Mouse (Mus musculus) heart, postnatal 0 days (tissue): ENCODE measurements around the gene Kctd13. TPM values are rescaled to one million over a fixed set of nuclear protein-coding genes. Genes with fewer than 3 reads are reported as not detected.

Experiments used
- ATAC-seq: fragments of 200-750 bp; cut with Nextera tagmentation; 2 replicates; pipeline ENCODE4 v1.8.0; 2017; ENCODE audit warnings: low read depth, moderate number of reproducible peaks, moderate library complexity; ENCODE audit not compliant: insufficient read depth
- DNase-seq: peaks from one replicate; pipeline ENCODE4 v3.0.0-alpha.2; 2016; ENCODE audit warnings: low spot score
- H3K27ac ChIP-seq: fragments of 300-500 bp; sonication (generic); 2 replicates; pipeline ENCODE4 v1.5.1; 2014; ENCODE audit warnings: low read depth, mild to moderate bottlenecking
- H3K27me3 ChIP-seq: fragments of 300-500 bp; sonication (generic); 2 replicates; pipeline ENCODE4 v1.6.1; 2014; ENCODE audit warnings: low read length, mixed read lengths; ENCODE audit not compliant: control insufficient read depth, insufficient read depth
- H3K36me3 ChIP-seq: fragments of 300-500 bp; sonication (generic); replicated peaks from 2 replicates; pipeline ENCODE4 v1.6.1; 2014; ENCODE audit warnings: low read length, mixed read lengths; ENCODE audit not compliant: control insufficient read depth, insufficient read depth
- H3K4me1 ChIP-seq: fragments of 300-500 bp; sonication (generic); 2 replicates; pipeline ENCODE4 v1.6.1; 2014; ENCODE audit warnings: antibody characterized with exemption; ENCODE audit not compliant: control insufficient read depth, insufficient read depth
- H3K4me2 ChIP-seq: fragments of 300-500 bp; sonication (generic); 2 replicates; pipeline ENCODE4 v1.6.1; 2014; ENCODE audit warnings: low read depth, mild to moderate bottlenecking, low read length, moderate library complexity
- H3K4me3 ChIP-seq: fragments of 300-500 bp; sonication (generic); 2 replicates; pipeline ENCODE4 v1.5.1; 2014; ENCODE audit warnings: low read depth, low read length
- H3K9ac ChIP-seq: fragments of 300-500 bp; sonication (generic); replicated peaks from 2 replicates; pipeline ENCODE4 v1.6.1; 2014; ENCODE audit warnings: low read depth, low read length, mixed read lengths
- H3K9me3 ChIP-seq: fragments of 300-500 bp; sonication (generic); replicated peaks from 2 replicates; pipeline ENCODE4 v1.6.1; 2016; ENCODE audit warnings: low read length; ENCODE audit not compliant: control insufficient read depth
- CTCF ChIP-seq: IDR thresholded peaks from 2 replicates; pipeline ENCODE4 v1.5.1; 2016; ENCODE audit warnings: antibody characterized with exemption, control low read depth, low read depth
- EP300 ChIP-seq: IDR thresholded peaks from 2 replicates; pipeline ENCODE4 v1.6.1; 2016; ENCODE audit warnings: antibody characterized with exemption, low read depth
- WGBS: fragments of 180-500 bp; shearing (Covaris S2); extraction: QIAGEN DNeasy Blood & Tissue Kit; methylation state at CpG from one replicate; pipeline ENCODE4 v1.1.7; 2014; 5-methylcytosine and 5-hydroxymethylcytosine counted together
- polyA plus RNA-seq: library from polyadenylated mRNA; unstranded; fragments of >200 nt; fragmentation: Nextera tagmentation; extraction: Ambion mirVana; gene quantifications from 2 replicates; pipeline ENCODE4 v1.2.1, GENCODE M21; 2015
- total RNA-seq: library from RNA; depleted of rRNA; stranded (reverse); fragments of >200 nt; gene quantifications from 2 replicates; pipeline ENCODE4 v1.2.3, GENCODE M21; 2014; ENCODE audit warnings: low replicate concordance

The Kctd13 gene
- total and polyA plus RNA-seq, 2 experiments from 2014 or later: 6.8 to 11.2 TPM

- Histone ChIP-seq H3K4me2 (no peak overlapping the region), H3K9ac (no peak overlapping the region), H3K4me1 (peaks cover 12% of the 10 kb centered on the region), H3K9me3 (no peaks in the 10 kb centered on the region), H3K4me3 (no peak overlapping the region), H3K27me3 (peaks cover 21% of the 10 kb centered on the region), H3K36me3 (peaks cover 16% of the 10 kb centered on the region), H3K27ac (no peak overlapping the region)
- WGBS: 44% methylated on average over 3 of the region's 3 CpGs
- no peak for TF ChIP-seq EP300
- TF ChIP-seq CTCF: peak; percentile 74
- ATAC-seq (no peak), DNase-seq (peak; percentile 19)
Observed at GRCm38 (mm10) chr7:126946530-126946929, 17.9 kb downstream of the Kctd13 start.

GRCm38 (mm10) chr7:126948626-126949025 is 19.9 kb downstream of the Kctd13 start:
- Histone ChIP-seq H3K27me3 (peaks cover 26% of the 10 kb centered on the region), H3K9me3 (no peaks in the 10 kb centered on the region), H3K4me2 (no peak overlapping the region), H3K4me3 (no peak overlapping the region), H3K9ac (no peak overlapping the region), H3K36me3 (peaks cover 9% of the 10 kb centered on the region; the same call in 1 of the 2 replicates), H3K27ac (no peak overlapping the region), H3K4me1 (peaks cover 15% of the 10 kb centered on the region)
- ATAC-seq (no peak), DNase-seq (no peak)
- WGBS: 69% methylated on average over 10 of the region's 10 CpGs
- TF ChIP-seq CTCF (no peak), EP300 (no peak)

- Histone ChIP-seq H3K9me3 (no peaks in the 10 kb centered on the region), H3K27ac (no peak within 1 kb of the TSS), H3K4me3 (peak within 1 kb of the TSS; percentile 49), H3K27me3 (peaks cover 26% of the 10 kb centered on the region), H3K9ac (no peak within 1 kb of the TSS), H3K4me1 (peaks cover 15% of the 10 kb centered on the region), H3K36me3 (peaks cover 9% of the 10 kb centered on the region; the same call in 1 of the 2 replicates), H3K4me2 (peak within 1 kb of the TSS; percentile 87)
- peak; percentile 35; the same call in 1 of the 2 replicates for ATAC-seq
- TF ChIP-seq CTCF: no peak
- no peak for TF ChIP-seq EP300
- WGBS: under 1% methylated on average over 18 of the region's 21 CpGs
- DNase-seq: no peak
Observed at GRCm38 (mm10) chr7:126949403-126949792, 20.7 kb downstream of the Kctd13 start, which contains the start of gene Asphd1. Asphd1 (minus strand) TSS chr7:126949582.

- peak; percentile 67 for DNase-seq
- peak within 1 kb of the TSS; percentile 49 for H3K4me3 ChIP-seq
- 1% methylated on average over 41 of the region's 42 CpGs for WGBS
- peak; percentile 86 for ATAC-seq
- TF ChIP-seq CTCF: no peak
- TF ChIP-seq EP300: no peak
- H3K36me3 ChIP-seq: peaks cover 4% of the 10 kb centered on the region; the same call in 1 of the 2 replicates
- no peaks in the 10 kb centered on the region for H3K9me3 ChIP-seq
- H3K27ac ChIP-seq: no peak within 1 kb of the TSS
- peaks cover 26% of the 10 kb centered on the region for H3K27me3 ChIP-seq
- H3K4me1 ChIP-seq: peaks cover 15% of the 10 kb centered on the region
- peak within 1 kb of the TSS; percentile 87 for H3K4me2 ChIP-seq
- H3K9ac ChIP-seq: no peak within 1 kb of the TSS
Observed at GRCm38 (mm10) chr7:126949793-126950646, 21.3 kb downstream of the Kctd13 start, which contains the start of gene Sez6l2. Sez6l2 (plus strand) TSS chr7:126950563.

- no peaks in the 10 kb centered on the region for H3K9me3 ChIP-seq
- H3K9ac ChIP-seq: no peak overlapping the region
- H3K4me2 ChIP-seq: peak overlapping the region; percentile 87
- H3K27ac ChIP-seq: no peak overlapping the region
- H3K27me3 ChIP-seq: peaks cover 26% of the 10 kb centered on the region
- H3K4me3 ChIP-seq: peak overlapping the region; percentile 49
- no peaks in the 10 kb centered on the region for H3K36me3 ChIP-seq
- DNase-seq: no peak
- 7% methylated on average over 26 of the region's 26 CpGs for WGBS
- peaks cover 15% of the 10 kb centered on the region for H3K4me1 ChIP-seq
- TF ChIP-seq EP300 (no peak), CTCF (no peak)
- ATAC-seq: no peak
Observed at GRCm38 (mm10) chr7:126950647-126951615, 22.3 kb downstream of the Kctd13 start.
